Mouse (Mus musculus) hindbrain, postnatal 0 days (tissue): ENCODE data around the gene Nfic. TPM values are rescaled to one million over a fixed set of nuclear protein-coding genes. Genes with fewer than 3 reads are reported as not detected.

Experiments used
- ATAC-seq: fragments of 200-750 bp; cut with Nextera tagmentation; 2 replicates; pipeline ENCODE4 v1.8.0; 2017; ENCODE audit warnings: mild to moderate bottlenecking, moderate TSS enrichment, moderate library complexity
- DNase-seq: peaks from one replicate; pipeline ENCODE4 v3.0.0-alpha.2; 2015; ENCODE audit warnings: low spot score
- H3K27ac ChIP-seq: fragments of 300-500 bp; sonication (generic); 2 replicates; pipeline ENCODE4 v1.5.1; 2014; ENCODE audit warnings: mild to moderate bottlenecking
- H3K27me3 ChIP-seq: fragments of 300-500 bp; sonication (generic); 2 replicates; pipeline ENCODE4 v1.6.1; 2014; ENCODE audit warnings: low read length, mixed read lengths; ENCODE audit not compliant: insufficient read depth
- H3K36me3 ChIP-seq: fragments of 300-500 bp; sonication (generic); 2 replicates; pipeline ENCODE4 v1.6.1; 2014; ENCODE audit warnings: low read length, mixed read lengths; ENCODE audit not compliant: insufficient read depth
- H3K4me1 ChIP-seq: fragments of 300-500 bp; sonication (generic); 2 replicates; pipeline ENCODE4 v1.6.1; 2014; ENCODE audit warnings: antibody characterized with exemption, low read length, mixed read lengths; ENCODE audit not compliant: insufficient read depth
- H3K4me2 ChIP-seq: fragments of 300-500 bp; sonication (generic); 2 replicates; pipeline ENCODE4 v1.6.1; 2014; ENCODE audit warnings: low read depth, mild to moderate bottlenecking, low read length, moderate library complexity, mixed read lengths
- H3K4me3 ChIP-seq: fragments of 300-500 bp; sonication (generic); 2 replicates; pipeline ENCODE4 v1.5.1; 2014; ENCODE audit warnings: low read length
- H3K9ac ChIP-seq: fragments of 300-500 bp; sonication (generic); replicated peaks from 2 replicates; pipeline ENCODE4 v1.6.1; 2014; ENCODE audit warnings: mild to moderate bottlenecking, low read length, moderate library complexity, mixed read lengths
- H3K9me3 ChIP-seq: fragments of 300-500 bp; sonication (generic); 2 replicates; pipeline ENCODE4 v1.6.1; 2016; ENCODE audit warnings: low read length, mixed read lengths
- CTCF ChIP-seq: IDR thresholded peaks from 2 replicates; pipeline ENCODE4 v1.5.1; 2016; ENCODE audit warnings: antibody characterized with exemption, control low read depth, low read depth
- WGBS: fragments of 180-500 bp; shearing (Covaris S2); extraction: QIAGEN DNeasy Blood & Tissue Kit; methylation state at CpG from one replicate; pipeline ENCODE4 v1.1.7; 2014; 5-methylcytosine and 5-hydroxymethylcytosine counted together
- polyA plus RNA-seq: library from polyadenylated mRNA; unstranded; fragments of >200 nt; fragmentation: Nextera tagmentation; extraction: Ambion mirVana; gene quantifications from 2 replicates; pipeline ENCODE4 v1.2.1, GENCODE M21; 2015
- total RNA-seq: library from RNA; depleted of rRNA; stranded (reverse); fragments of >200 nt; gene quantifications from 2 replicates; pipeline ENCODE4 v1.2.3, GENCODE M21; 2014

Nfic gene
- total and polyA plus RNA-seq, 2 experiments from 2014 or later: 26.5 to 33.8 TPM

GRCm38 (mm10) chr10:81422661-81423217, 32.7 kb downstream of the Nfic start:
- Histone ChIP-seq H3K9ac (no peak overlapping the region), H3K36me3 (no peaks in the 10 kb centered on the region), H3K9me3 (no peaks in the 10 kb centered on the region), H3K27ac (no peak overlapping the region), H3K4me2 (no peak overlapping the region), H3K4me3 (no peak overlapping the region), H3K4me1 (peaks cover 18% of the 10 kb centered on the region), H3K27me3 (no peaks in the 10 kb centered on the region)
- ATAC-seq (no peak), DNase-seq (no peak)
- TF ChIP-seq CTCF: no peak
- 80% methylated on average over 3 of the region's 3 CpGs for WGBS

- H3K4me2 ChIP-seq: no peak overlapping the region
- no peak for ATAC-seq
- H3K4me1 ChIP-seq: peaks cover 23% of the 10 kb centered on the region
- no peaks in the 10 kb centered on the region for H3K9me3 ChIP-seq
- no peaks in the 10 kb centered on the region for H3K27me3 ChIP-seq
- no peak overlapping the region for H3K4me3 ChIP-seq
- TF ChIP-seq CTCF: no peak
- H3K36me3 ChIP-seq: no peaks in the 10 kb centered on the region
- WGBS: 70% methylated on average over 6 of the region's 6 CpGs
- no peak overlapping the region for H3K9ac ChIP-seq
- no peak overlapping the region for H3K27ac ChIP-seq
- DNase-seq: peak; percentile 1
Observed at GRCm38 (mm10) chr10:81422191-81422590, 33.2 kb downstream of the Nfic start.

GRCm38 (mm10) chr10:81421797-81422100, 33.7 kb downstream of the Nfic start:
- no peak overlapping the region for H3K4me3 ChIP-seq
- no peak for DNase-seq

GRCm38 (mm10) chr10:81421041-81421796, 34.2 kb downstream of the Nfic start:
- DNase-seq: peak; percentile 0
- H3K4me2 ChIP-seq: no peak overlapping the region
- H3K9me3 ChIP-seq: no peaks in the 10 kb centered on the region
- H3K27me3 ChIP-seq: no peaks in the 10 kb centered on the region
- 67% methylated on average over 4 of the region's 4 CpGs for WGBS
- ATAC-seq: no peak
- no peak overlapping the region for H3K27ac ChIP-seq
- H3K36me3 ChIP-seq: no peaks in the 10 kb centered on the region
- TF ChIP-seq CTCF: no peak
- no peak overlapping the region for H3K9ac ChIP-seq
- peaks cover 30% of the 10 kb centered on the region for H3K4me1 ChIP-seq
- no peak overlapping the region for H3K4me3 ChIP-seq

More at GRCm38 (mm10) chr10:81421797-81422100, 33.7 kb downstream of the Nfic start:
- no peak for ATAC-seq
- no peak overlapping the region for H3K4me2 ChIP-seq
- no peaks in the 10 kb centered on the region for H3K9me3 ChIP-seq
- no peaks in the 10 kb centered on the region for H3K27me3 ChIP-seq
- no peak overlapping the region for H3K9ac ChIP-seq
- no peak overlapping the region for H3K27ac ChIP-seq
- H3K36me3 ChIP-seq: no peaks in the 10 kb centered on the region
- 66% methylated on average over 5 of the region's 5 CpGs for WGBS
- no peak for TF ChIP-seq CTCF
- peaks cover 28% of the 10 kb centered on the region for H3K4me1 ChIP-seq

GRCm38 (mm10) chr10:81420191-81420767, 35.2 kb downstream of the Nfic start:
- H3K4me2 ChIP-seq: no peak overlapping the region
- DNase-seq: no peak
- H3K27ac ChIP-seq: no peak overlapping the region
- no peaks in the 10 kb centered on the region for H3K27me3 ChIP-seq
- no peaks in the 10 kb centered on the region for H3K36me3 ChIP-seq
- no peaks in the 10 kb centered on the region for H3K9me3 ChIP-seq
- no peak overlapping the region for H3K4me3 ChIP-seq
- H3K9ac ChIP-seq: no peak overlapping the region
- peaks cover 30% of the 10 kb centered on the region for H3K4me1 ChIP-seq
- no peak for TF ChIP-seq CTCF
- WGBS: 77% methylated on average over 40 of the region's 40 CpGs
- no peak for ATAC-seq

GRCm38 (mm10) chr10:81419111-81419928, 36.1 kb downstream of the Nfic start:
- Histone ChIP-seq H3K27ac (no peak overlapping the region), H3K27me3 (no peaks in the 10 kb centered on the region), H3K4me3 (no peak overlapping the region), H3K9me3 (no peaks in the 10 kb centered on the region), H3K9ac (no peak overlapping the region), H3K36me3 (no peaks in the 10 kb centered on the region), H3K4me2 (no peak overlapping the region), H3K4me1 (peaks cover 28% of the 10 kb centered on the region)
- no peak for ATAC-seq
- WGBS: 95% methylated on average over 10 of the region's 10 CpGs
- DNase-seq: no peak
- no peak for TF ChIP-seq CTCF
